Mouse (Mus musculus): ENCODE measurements around the gene Paip2b. TPM values are rescaled to one million over a fixed set of nuclear protein-coding genes. Genes with fewer than 3 reads are reported as not detected.
A peak's percentile ranks its signal among the peaks of the same experiment; 100 is the strongest.
"Not testable (repeated sequence)": the region's sequence is repeated elsewhere in the genome, so short reads cannot be mapped to it uniquely, and the experiment has no call there.

The Paip2b gene
- 7.0 and 8.2 TPM in 2 replicates for polyA plus RNA-seq (2012; rRNA removed)

- WGBS = under 1% methylated on average over 37 of the region's 37 CpGs
- peak; percentile 100 for DNase-seq (ENCODE audit: low read depth, low spot score)
Measured at GRCm38 (mm10) chr6:83831606-83832123, at the start of gene Paip2b. Gene Paip2b, minus strand, starts transcription at chr6:83831741.

GRCm38 (mm10) chr6:83879815-83880214, 48.3 kb upstream of the Paip2b start:
- DNase-seq (ENCODE audit: low read depth, low spot score) = peak; percentile 25
- WGBS = 6% methylated on average over 4 of the region's 4 CpGs

- DNase-seq (ENCODE audit: low read depth, low spot score) = no peak
- WGBS = under 1% methylated on average over 19 of the region's 19 CpGs
Measured at GRCm38 (mm10) chr6:83867598-83868585, 36.4 kb upstream of the Paip2b start.

GRCm38 (mm10) chr6:83866954-83867597, 35.5 kb upstream of the Paip2b start, which contains the start of gene Zfp638:
Gene Zfp638, plus strand, starts transcription at chr6:83867109.
- DNase-seq (ENCODE audit: low read depth, low spot score) = peak; percentile 55
- WGBS = under 1% methylated on average over 50 of the region's 50 CpGs

GRCm38 (mm10) chr6:83866423-83866822, 34.9 kb upstream of the Paip2b start:
- DNase-seq (ENCODE audit: low read depth, low spot score) = no peak
- 24% methylated on average over 4 of the region's 4 CpGs for WGBS

GRCm38 (mm10) chr6:83863538-83863937, 32.0 kb upstream of the Paip2b start:
- whole genome bisulfite sequencing = 66% methylated on average over 4 of the region's 4 CpGs
- DNase-seq (ENCODE audit: low read depth, low spot score) = no peak

GRCm38 (mm10) chr6:83860033-83860432, 28.5 kb upstream of the Paip2b start:
- DNase-seq (ENCODE audit: low read depth, low spot score) = no peak
- WGBS = 77% methylated on average over 9 of the region's 9 CpGs

- 66% methylated on average over 5 of the region's 5 CpGs for WGBS
- no peak for DNase-seq (ENCODE audit: low read depth, low spot score)
Measured at GRCm38 (mm10) chr6:83857476-83857875, 25.9 kb upstream of the Paip2b start.

GRCm38 (mm10) chr6:83849446-83849845, 17.9 kb upstream of the Paip2b start:
- no peak for DNase-seq (ENCODE audit: low read depth, low spot score)
- WGBS = 84% methylated on average over 2 of the region's 2 CpGs

- no peak for DNase-seq (ENCODE audit: low read depth, low spot score)
- 92% methylated on average over 2 of the region's 2 CpGs for WGBS
Measured at GRCm38 (mm10) chr6:83846141-83846540, 14.6 kb upstream of the Paip2b start.

GRCm38 (mm10) chr6:83844913-83845312, 13.4 kb upstream of the Paip2b start:
- WGBS = 88% methylated on average over 10 of the region's 10 CpGs
- DNase-seq (ENCODE audit: low read depth, low spot score) = no peak

GRCm38 (mm10) chr6:83840086-83840485, 8.5 kb upstream of the Paip2b start:
- 66% methylated on average over 6 of the region's 6 CpGs for WGBS
- DNase-seq (ENCODE audit: low read depth, low spot score) = no peak

GRCm38 (mm10) chr6:83838046-83838445, 6.5 kb upstream of the Paip2b start:
- WGBS = 69% methylated on average over 2 of the region's 2 CpGs
- DNase-seq (ENCODE audit: low read depth, low spot score) = no peak

GRCm38 (mm10) chr6:83836826-83837225, 5.3 kb upstream of the Paip2b start:
- WGBS = 99% methylated on average over 2 of the region's 2 CpGs
- no peak for DNase-seq (ENCODE audit: low read depth, low spot score)

- 54% methylated on average over 1 of the region's 1 CpGs for WGBS
- DNase-seq (ENCODE audit: low read depth, low spot score) = not testable (repeated sequence)
Measured at GRCm38 (mm10) chr6:83832393-83832792, 852 bp upstream of the Paip2b start.

- no peak for DNase-seq (ENCODE audit: low read depth, low spot score)
- 2% methylated on average over 35 of the region's 35 CpGs for WGBS
Measured at GRCm38 (mm10) chr6:83830941-83831605, 468 bp downstream of the Paip2b start.

- no peak for DNase-seq (ENCODE audit: low read depth, low spot score)
- 80% methylated on average over 2 of the region's 2 CpGs for WGBS
Measured at GRCm38 (mm10) chr6:83821856-83822255, 9.7 kb downstream of the Paip2b start.

- no peak for DNase-seq (ENCODE audit: low read depth, low spot score)
- 73% methylated on average over 2 of the region's 2 CpGs for WGBS
Measured at GRCm38 (mm10) chr6:83820727-83821515, 10.6 kb downstream of the Paip2b start.

GRCm38 (mm10) chr6:83818996-83819395, 12.5 kb downstream of the Paip2b start:
- no peak for DNase-seq (ENCODE audit: low read depth, low spot score)
- 16% methylated on average over 1 of the region's 1 CpGs for WGBS

All from large intestine, adult 2 months (tissue).